Mouse (Mus musculus) hindlimb bud, embryonic 11.5 days (tissue): ENCODE measurements at regions not wholly inside any gene's neighbourhood (a gene's known extent, or its start where the extent isn't known, plus 50 kb on each side); places are given as distances from the start of the nearest gene placed in this dataset.

Experiments
- DNase-seq: peaks from one replicate; pipeline ENCODE4 v3.0.0-alpha.2; 2012; ENCODE audit warnings: low read depth, low spot score; ENCODE audit errors: extremely low spot score

DNA sequence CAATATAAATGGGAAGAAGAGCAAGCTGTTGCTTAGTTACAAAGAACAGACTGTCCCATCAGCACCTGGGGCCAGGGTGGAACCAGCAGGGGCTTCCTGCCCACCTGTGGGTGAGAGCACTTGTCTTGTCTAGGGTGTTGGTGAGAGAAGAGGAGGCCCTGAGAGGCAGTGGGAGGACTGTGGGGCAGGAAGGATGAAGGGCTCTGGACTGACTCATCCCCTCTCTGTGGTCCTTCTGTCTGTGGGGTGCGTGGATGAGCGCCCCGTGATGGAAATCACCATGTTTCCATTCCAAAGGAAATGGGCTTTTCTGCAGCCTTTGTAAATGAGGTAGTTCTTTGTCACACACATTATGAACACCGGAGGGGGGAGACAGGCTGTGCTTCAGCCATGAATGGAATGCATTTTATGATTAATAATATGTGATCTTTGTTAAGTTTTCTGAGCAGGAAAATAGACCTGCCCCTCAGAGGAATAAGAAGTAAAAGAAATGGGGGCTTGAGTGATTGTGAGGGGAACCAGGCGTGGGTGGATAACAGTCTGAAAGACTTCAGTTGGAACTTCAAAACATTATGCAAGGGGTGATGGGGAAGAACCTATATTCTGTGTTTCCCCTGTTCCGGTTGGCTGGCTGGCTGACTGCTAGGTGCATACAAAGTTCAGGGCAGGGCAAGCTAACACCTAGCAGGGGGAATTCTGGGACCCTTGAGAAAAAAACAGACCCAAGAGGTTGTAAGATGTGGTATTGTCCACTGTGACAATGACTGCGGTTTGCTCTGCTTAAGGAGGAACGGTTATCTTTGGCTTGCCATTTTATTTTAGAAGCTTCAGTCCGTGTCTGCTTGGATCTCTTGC lies 237.3 kb downstream of the Gadd45g start:
- no peak for DNase-seq

DNA sequence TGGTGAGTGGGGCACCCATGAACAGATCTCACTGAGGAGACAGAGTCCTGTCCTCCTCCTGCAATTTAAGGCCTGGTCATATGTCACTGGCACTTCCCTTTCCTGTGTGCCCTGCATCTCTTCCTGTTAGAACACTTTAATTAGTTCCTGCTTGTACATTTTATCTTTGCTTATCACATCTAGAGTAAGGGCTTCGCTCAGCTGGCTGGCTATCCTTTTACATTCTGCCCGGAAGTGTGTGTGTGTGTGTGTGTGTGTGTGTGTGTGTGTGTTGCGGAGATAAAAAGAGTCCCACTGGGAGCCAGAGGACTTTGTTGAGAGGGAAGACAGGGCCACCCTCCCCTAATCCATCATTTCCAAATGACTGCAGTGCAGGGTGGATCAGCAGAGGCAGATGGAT lies 238.6 kb downstream of the Gadd45g start:
- no peak for DNase-seq

DNA sequence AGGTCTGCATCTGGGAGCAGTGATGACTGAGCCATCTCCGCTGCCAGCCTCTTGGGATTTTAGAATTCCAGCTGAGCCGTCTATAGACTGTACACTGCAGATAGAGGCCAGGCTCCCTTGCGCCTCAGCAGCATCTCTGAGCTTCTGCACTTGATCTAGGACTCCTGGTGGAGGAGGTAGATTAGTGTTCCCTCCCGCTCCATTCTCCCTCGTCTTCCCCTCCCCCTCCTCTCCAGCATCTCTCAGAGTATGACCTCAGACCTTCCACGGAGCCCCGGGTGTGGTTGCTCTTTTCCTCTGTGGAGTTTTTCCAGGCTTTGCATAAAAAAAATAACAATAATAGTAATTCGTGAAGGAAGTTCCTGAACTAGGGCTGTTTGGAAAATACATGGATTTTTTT lies 241.8 kb downstream of the Gadd45g start:
- DNase-seq, result no peak

DNA sequence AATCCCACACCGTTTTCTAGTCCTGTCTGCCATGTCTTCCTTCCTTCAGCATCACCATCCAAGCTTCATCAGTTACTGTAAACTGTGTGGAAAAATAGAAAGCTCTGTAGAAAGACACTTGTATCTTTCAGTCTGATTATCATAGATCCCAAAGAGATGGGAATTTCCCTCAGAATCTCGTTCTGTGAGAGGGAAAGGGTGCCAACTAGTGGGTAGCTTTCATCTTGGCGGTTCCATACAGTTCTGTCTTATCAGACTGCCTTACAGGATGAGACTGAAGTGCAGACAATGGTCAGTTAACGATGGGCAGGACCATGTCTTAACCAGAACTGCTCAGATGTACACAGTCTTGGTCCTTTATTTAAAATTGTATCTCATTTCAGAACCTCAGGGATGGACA lies 243.9 kb downstream of the Gadd45g start:
- DNase-seq, result no peak

DNA sequence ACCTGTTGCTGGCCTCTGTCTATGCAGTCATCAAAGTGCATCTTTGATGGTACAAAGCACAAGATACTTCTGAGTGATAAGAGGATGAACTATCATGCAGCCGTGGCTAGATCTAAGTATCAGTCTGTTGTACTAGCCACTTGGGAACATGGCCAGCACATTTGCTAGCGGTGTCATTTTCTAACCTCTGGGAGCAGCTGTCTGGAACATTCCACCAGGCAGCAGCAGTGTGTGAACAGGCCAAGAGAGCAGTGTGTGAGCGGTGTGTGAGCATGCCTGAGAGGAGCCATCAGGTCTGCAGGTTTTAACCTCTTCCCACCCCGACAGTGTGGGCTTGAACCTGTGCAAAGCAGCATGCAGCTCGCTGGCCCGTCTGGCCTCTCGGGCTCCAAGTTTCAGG lies 248.3 kb downstream of the Gadd45g start:
- no peak for DNase-seq

DNA sequence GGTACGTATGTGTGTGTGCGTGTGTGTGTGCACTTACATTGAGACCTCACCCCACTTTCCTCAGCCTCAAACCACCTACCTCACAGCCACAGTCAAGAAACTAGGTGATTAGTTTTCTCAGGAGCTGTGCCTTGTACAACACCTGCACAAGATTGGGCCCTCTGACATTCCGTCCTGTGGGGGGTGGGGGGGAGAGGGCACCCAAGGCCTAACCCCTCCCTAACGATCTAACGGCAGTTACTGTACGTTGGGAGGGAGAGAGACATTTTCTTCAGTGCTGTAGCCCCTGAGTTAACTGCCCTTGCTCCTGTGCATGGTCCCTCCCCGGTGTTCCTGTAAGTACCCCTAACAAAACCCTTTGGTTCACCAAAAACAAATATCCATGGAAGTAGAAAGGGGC lies 250.0 kb downstream of the Gadd45g start:
- no peak for DNase-seq

DNA sequence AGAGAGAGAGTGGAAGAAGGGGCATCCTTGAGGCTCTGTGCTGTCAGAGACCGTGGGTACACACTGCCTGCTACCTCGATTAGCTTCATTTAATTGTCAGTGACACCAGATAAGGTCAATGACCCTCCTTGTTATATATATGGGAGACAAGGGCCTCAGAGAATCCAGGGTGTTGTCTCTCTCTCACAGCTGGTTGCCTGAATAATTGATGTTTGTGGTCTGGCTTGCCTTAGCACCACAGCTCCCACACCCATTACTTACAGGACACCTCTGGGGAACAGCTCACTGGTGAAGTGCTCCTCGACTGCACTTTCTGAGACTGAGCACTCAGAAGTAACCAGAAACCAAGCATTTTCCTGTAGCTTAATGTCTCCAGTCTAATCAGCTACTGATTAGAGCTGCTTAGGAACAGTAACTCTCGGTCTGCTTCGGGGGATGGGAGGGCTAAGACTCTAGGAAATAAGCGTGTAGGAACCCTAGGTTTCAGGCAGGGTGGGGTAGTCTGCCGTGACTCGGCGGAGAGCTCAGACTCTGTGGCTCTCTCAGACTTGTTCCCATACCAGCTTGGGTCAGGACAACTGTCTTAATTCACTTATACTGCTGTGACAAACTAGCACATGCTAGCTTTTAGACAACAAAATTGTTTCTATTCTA lies 259.6 kb downstream of the Gadd45g start:
- no peak for DNase-seq

DNA sequence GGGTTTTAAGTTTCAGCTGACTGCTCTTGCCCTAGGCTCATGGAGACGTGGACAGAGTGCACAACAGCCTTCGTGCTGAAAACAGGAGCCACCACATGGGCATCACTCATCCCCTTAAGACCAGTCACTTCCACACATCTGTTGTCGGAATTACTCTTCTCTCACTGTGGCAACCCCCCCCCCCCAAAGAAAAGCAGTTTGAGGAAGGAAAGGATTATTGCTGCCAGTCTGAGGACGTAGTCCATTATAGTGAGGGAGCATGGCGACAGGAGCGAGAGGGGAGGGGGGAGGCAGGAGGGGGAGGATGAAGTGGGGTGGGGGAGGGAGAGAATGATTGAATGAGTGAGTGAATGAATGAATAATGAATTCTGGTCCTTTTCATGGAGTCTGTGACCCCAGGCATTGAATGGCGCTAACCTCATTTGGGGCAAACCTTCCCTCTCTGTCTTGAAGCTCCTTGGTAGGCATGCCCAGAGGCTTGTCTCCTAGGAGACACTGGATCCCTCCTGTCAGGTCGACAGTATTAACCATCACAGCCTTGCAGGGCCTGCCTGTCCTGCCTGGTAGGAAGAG lies 262.0 kb downstream of the Gadd45g start:
- no peak for DNase-seq

DNA sequence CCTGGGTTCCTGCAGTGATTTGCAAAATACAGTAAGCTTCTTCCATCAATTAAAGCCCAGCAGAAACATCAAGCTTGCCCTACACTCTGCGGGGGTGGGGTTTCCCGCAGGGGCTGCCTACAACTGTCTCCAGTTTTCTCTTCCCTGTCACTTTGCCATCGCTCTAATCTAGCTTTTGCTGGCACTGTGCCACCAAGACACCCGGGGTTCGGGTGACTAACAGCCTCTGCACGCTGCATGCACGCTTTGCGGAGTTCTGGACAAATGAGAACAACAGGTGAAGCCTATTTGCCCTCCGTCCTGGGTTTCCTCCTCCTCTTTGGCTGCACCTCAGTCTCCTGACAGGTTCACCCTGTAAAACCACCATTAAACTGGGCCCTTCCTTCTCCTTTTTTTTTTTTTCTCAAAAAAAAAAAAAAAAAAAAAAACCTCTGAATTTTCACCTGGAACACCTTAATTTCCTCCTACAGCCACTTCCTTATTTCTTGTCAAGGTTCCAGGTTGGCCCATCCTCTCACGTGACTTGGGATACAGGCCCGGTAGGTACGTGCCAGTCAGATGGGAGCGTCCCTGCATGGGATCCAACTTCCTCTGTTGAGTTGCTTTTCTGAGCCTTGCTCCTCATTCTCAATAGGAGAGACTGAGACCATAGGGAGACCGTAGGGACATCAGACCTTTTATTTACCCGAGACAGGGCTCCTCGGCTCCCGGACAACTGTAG lies 262.7 kb downstream of the Gadd45g start:
- no peak for DNase-seq

DNA sequence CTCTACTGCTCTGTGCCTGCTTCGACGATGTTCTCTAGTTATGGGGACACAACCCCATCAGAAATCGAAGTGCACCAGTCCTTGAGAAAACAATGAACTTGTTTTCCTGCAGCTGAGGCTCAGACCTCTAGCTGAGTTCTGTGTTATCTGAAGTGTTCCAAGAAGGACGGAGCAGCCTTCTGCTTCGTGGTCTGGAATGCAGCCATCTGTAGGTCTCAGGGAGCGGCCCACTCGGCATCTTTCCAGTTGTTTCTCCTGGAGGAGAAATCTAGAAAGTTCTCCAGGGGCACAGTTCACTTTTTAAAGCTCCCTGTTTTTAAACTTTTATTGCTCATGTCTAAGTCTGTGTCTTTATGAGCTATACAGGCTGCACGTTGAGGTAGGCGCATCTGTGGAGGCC lies 264.3 kb downstream of the Gadd45g start:
- no peak for DNase-seq

DNA sequence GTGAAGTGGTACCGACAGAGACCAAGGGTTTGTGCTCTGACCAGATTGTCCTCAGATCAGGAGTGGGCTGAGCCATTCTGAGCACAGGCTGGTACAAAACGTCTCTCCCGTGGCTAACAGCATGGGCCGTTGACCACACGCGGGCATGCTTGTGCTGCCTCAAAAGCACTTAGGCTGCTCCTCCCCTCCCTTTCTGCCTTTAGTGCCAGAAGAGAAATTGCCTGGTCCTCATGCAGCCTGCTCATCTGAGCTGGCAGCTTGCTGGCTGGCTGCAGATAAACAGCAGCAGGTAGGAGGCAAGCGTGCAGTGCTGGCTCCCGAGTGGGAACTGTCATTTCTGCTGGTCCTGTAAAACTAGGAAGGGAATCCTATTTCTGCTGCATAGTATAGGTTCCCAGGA lies 267.1 kb downstream of the Gadd45g start:
- DNase-seq, result no peak

DNA sequence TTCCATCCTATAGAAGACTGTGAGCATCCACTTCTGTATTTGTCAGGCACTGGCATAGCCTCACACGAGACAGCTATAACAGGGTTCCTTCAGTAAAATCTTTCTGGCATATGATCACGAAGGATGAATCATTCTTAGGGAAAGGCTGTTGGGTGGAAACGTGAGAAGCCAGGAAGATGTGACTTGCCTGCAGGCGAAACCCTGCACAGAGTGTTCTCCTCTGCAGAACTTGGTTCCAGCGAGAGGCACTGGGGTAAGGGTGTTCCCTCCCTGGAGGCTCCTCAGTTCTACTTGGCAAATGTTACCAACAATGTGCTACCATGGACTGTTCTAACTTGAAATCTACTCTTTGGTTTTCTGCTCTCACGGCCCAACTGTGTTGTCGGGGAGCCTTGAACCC lies 268.0 kb downstream of the Gadd45g start:
- no peak for DNase-seq

DNA sequence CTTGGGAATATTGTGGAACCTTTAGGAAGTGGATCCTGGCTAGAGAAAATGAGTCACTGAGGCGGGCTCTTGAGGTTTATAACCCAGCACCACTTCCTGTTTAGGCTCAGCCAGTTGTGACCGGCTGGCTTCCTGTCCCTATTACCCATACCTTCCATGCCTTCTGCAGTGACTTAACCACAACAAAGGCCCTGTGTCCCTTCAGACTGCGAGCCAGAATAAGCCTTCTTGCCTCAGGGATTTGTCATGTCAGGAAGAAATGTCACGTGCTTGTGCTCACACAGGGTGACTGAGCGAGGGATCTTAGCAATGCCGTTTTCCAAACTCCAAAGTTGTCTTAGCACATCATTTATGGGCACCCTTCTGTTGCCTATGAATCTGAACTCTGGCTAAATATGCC lies 268.5 kb downstream of the Gadd45g start:
- DNase-seq, result no peak

DNA sequence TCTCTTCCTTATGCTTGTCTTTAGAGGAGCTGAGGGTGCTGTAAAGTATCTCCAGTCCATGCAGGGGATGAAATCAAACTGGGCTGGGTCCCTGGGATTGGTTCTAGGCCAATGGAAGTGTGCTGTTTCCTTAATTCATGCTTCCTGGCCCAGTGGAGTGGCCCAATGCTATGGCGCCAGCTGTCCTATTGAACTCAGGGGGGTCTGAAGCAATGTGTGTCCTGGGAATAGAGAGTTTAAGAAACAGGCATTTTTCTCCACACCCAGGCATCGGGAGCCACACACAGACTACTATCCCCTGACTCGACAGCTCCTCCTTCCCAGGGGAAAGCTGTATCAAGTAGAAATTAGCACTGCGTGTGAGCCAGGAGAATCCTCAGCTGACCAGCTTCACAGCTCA lies 269.8 kb downstream of the Gadd45g start:
- DNase-seq, result no peak

DNA sequence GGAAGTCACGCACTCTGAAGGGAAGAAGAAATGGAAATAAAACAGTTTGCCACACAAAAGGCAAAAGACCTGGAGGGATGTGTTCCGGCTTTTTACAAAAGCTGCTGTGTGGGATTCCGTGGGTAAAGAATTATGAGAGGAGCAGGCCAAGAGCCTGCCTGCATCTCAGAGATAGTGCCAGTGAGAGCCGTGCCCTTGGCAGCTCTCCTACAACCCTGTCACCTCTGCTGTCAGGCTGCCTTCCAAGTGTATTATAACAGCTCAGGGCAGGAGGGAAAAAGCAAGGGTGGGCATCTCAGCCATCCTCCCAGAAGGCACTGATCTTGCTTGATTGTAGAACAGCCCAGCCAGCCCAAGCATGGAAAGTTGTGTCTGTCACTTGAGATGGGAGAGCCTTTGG lies 270.3 kb downstream of the Gadd45g start:
- no peak for DNase-seq

DNA sequence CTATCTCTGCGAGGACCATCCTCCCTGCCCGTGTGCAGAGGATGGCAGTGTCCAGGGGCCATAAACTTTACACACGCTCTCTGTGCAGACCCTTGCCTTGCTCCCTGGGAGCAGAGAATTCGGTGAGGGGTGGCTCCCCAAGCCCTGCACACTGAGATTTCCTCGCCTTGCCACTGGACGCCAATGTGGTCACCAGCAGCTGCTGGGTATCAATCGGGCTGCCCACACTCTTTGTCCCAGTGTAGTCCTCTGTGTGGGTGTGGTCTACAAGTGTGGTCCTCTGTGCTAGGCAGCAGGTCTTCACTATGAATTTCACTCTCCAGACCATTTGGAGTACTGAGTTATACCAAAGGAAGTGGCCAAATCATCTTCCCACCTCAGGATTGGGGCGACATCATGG lies 274.3 kb downstream of the Gadd45g start:
- DNase-seq, result no peak

DNA sequence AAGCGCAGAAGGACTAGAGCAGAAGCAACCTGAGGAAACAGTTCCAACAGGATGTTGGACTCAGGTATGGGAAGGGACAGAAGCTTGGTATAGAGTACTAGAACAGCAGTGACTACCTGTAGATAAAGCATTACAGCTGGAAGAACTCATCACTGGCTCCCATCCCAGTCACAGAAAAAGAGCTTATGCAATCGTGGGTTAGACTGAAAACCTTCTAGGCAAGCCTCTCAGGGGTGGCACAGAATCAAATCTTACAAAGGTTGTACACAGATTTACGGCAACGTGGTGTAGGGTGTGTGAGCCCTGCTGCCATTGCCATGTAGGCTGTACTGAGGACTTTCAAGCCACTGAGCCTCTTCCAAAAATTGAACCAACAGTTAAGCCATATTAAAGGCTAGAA lies 278.6 kb downstream of the Gadd45g start:
- no peak for DNase-seq

DNA sequence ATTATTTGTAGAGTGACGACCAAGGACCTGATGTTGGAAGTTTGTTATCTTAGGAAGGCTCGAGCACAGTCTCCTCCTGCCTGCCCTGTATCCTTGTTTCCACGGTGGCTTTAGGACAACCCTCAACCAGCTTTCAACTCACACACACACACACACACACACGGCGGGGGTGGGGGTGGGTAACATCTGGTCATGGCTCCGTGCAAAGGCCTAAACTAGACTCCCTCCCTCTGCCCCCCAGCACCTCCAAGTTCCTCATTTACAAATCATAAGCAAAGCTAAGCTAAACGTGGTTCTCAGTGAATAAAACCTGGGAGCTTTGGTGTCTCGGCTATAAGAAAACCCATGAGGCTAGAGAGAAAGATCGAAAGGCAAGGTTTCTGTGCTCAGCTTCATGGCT lies 281.3 kb downstream of the Gadd45g start:
- no peak for DNase-seq

DNA sequence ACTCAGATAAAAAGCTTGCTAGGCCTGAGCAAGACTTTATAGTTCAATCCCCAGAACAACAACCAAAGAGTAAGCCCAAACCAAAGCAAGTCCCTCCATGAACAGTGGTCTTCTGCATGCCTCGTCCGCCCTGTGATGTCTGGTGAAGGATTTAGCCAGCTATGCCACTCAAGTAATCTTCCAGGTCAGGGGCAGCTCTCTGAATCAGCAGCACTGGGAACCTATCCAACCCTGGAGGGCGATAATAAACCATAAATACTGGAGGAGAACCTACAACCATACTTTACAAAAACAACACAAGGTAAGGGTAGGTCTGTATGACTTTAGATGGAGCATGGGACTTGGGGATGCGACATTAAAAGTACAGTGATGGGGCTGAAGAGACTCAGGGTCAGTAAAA lies 283.0 kb downstream of the Gadd45g start:
- DNase-seq, result no peak

DNA sequence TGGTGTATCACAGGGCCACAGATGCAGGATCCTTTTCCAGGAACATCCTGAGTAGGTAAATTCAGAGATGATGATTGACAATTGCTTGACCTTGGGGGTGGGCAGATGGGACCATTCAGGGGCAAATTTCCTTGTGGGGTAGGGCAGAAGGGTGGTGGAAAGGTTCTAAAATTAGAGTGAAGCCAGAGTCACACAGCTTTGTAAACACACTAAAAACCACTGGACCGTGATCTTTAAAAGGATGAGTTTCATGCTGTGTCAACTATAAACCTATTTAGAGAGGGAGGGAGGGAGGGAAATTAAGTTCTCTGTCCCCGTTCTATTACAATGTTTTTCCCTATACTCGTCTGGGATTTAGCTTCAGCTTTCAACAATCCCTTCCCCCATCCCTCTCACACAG lies 286.7 kb downstream of the Gadd45g start:
- no peak for DNase-seq

DNA sequence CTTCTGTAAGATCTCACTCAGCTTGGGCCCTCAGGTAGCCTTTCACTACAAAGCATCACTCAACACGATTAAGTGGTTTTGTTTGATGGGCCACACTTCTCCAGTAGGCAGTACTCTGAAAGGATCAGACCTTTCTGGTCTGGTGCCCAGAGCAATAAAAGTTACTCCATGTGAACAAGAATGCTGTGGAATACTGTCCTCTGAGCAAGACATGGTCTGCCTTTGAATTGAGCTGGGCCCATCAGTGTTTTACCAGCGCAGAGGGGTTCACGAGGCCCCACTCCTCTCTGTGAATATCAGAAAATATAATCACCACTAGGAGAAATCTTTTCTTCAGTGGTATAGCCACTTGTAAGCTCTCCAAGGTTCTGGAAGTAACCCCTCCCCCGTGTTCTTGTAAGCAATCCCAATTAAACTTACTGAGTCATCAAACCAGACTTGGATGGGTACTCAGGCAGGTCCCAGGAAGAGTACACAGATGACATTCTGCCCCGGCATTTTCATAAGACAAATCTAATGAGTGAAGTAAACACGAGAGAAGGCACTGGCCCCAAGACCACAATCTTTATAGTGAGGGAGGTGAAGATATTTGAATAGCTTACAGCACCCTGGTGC lies 292.0 kb downstream of the Gadd45g start:
- DNase-seq, result no peak
